Mouse (Mus musculus): ENCODE results near the gene Gm20696. TPM values are rescaled to one million over a fixed set of nuclear protein-coding genes. Genes with fewer than 3 reads are reported as not detected.
A peak's percentile ranks its signal among the peaks of the same experiment; 100 is the strongest.

Gm20696 gene
- polyA plus RNA-seq, 2 experiments = 2.0 to 5.9 TPM

DNA sequence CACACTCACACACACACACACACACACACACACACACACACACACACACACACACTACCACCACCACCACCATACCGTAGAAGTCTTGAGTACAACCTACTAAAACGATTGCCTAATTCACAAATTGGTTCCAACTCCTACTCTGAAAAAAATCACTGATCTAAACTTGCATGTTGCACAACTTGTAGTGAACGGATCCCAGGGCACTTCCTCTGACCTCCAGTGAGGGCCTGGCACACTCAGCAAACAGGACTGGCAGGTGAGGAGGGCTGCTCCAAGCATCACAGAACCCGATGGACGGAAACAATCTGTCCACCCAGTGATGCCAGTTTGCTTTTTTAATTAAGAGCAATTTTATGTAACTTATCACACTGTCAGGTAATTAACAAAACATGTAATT is 413.8 kb downstream of the Gm20696 start:
- no peak for TF ChIP-seq POLR2A (IDR thresholded peaks at IDR 0.05; ENCODE audit: borderline replicate concordance, extremely low read depth, insufficient read depth, insufficient read length)
- Histone ChIP-seq H3K9me3 (ENCODE audit: control insufficient read depth, low read length) (no peaks in the 10 kb centered on the region), H3K4me2 (replicated peaks; ENCODE audit: low read depth, low read length, severe bottlenecking) (no peak overlapping the region), H3K9ac (ENCODE audit: low read depth, low read length, severe bottlenecking) (no peak overlapping the region), H3K27me3 (ENCODE audit: control insufficient read depth, insufficient read depth, low read length) (no peaks in the 10 kb centered on the region), H3K27ac (replicated peaks; ENCODE audit: low read depth, low read length) (no peak overlapping the region), H3K4me1 (ENCODE audit: control insufficient read depth, insufficient read depth, low read length) (no peaks in the 10 kb centered on the region), H3K4me3 (replicated peaks; ENCODE audit: low read length) (no peak overlapping the region), H3K36me3 (ENCODE audit: control insufficient read depth, insufficient read depth, low read length) (no peaks in the 10 kb centered on the region)
- DNase-seq (ENCODE audit: low spot score) = no peak
- ATAC-seq (ENCODE audit: low FRiP score, low read depth) = no peak
- 72% methylated on average over 5 of the region's 5 CpGs for WGBS

DNA sequence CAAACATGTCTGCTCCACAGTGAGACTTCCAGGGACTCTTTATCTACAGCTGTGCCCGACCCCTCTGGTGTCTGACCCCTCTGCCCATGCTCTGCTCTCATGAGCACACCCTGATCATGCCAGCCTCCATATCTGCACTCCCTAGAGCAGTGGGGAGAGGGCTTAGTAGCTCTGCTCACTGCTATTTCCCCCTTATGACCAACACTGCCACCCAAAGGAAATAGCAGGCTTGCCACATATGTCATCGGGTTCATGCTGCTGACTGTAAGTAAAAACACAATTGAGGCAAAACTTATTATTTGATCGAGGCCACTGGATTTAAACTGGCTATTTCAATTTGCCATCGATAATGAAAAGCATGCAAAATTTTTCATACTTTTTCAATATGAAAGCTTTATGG is 414.7 kb downstream of the Gm20696 start:
- DNase-seq (ENCODE audit: low spot score) (no peak), ATAC-seq (ENCODE audit: low FRiP score, low read depth) (no peak)
- WGBS = 87% methylated on average over 4 of the region's 4 CpGs

DNA sequence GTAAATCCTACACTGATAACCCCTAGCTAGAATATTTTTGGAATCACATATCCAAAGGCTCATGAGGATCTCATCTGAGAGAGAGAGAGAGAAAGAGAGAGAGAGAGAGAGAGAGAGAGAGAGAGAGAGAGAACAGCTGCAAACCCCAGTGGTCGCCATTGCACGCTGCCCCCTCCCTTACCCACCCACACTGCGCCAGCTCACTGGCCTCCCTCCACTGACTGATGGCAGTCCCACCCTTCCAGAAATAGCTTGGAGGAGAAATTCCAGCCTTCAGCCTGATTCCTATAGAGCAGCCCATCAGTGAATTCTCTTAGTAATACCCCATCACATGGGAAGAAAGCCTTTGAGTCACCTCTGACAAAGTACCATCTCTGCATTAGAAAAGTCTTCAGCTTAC is 415.4 kb downstream of the Gm20696 start:
- ATAC-seq (ENCODE audit: low FRiP score, low read depth) (peak; percentile 60), DNase-seq (ENCODE audit: low spot score) (no peak)
- no peaks in the 10 kb centered on the region for H3K4me1 ChIP-seq (ENCODE audit: control insufficient read depth, insufficient read depth, low read length)
- no peak overlapping the region for H3K4me2 ChIP-seq (replicated peaks; ENCODE audit: low read depth, low read length, severe bottlenecking)
- no peak overlapping the region for H3K27ac ChIP-seq (replicated peaks; ENCODE audit: low read depth, low read length)
- H3K9ac ChIP-seq (ENCODE audit: low read depth, low read length, severe bottlenecking) = no peak overlapping the region
- H3K4me3 ChIP-seq (replicated peaks; ENCODE audit: low read length) = no peak overlapping the region
- no peak for TF ChIP-seq POLR2A (IDR thresholded peaks at IDR 0.05; ENCODE audit: borderline replicate concordance, extremely low read depth, insufficient read depth, insufficient read length)
- 87% methylated on average over 3 of the region's 3 CpGs for WGBS
- H3K9me3 ChIP-seq (ENCODE audit: control insufficient read depth, low read length) = no peaks in the 10 kb centered on the region
- H3K27me3 ChIP-seq (ENCODE audit: control insufficient read depth, insufficient read depth, low read length) = no peaks in the 10 kb centered on the region
- no peaks in the 10 kb centered on the region for H3K36me3 ChIP-seq (ENCODE audit: control insufficient read depth, insufficient read depth, low read length)

More for the DNA sequence above, 414.7 kb downstream of the Gm20696 start:
- Histone ChIP-seq H3K9ac (ENCODE audit: low read depth, low read length, severe bottlenecking) (no peak overlapping the region), H3K9me3 (ENCODE audit: control insufficient read depth, low read length) (no peaks in the 10 kb centered on the region), H3K4me2 (replicated peaks; ENCODE audit: low read depth, low read length, severe bottlenecking) (no peak overlapping the region), H3K4me1 (ENCODE audit: control insufficient read depth, insufficient read depth, low read length) (no peaks in the 10 kb centered on the region), H3K36me3 (ENCODE audit: control insufficient read depth, insufficient read depth, low read length) (no peaks in the 10 kb centered on the region), H3K4me3 (replicated peaks; ENCODE audit: low read length) (no peak overlapping the region), H3K27me3 (ENCODE audit: control insufficient read depth, insufficient read depth, low read length) (no peaks in the 10 kb centered on the region), H3K27ac (replicated peaks; ENCODE audit: low read depth, low read length) (no peak overlapping the region)
- no peak for TF ChIP-seq POLR2A (IDR thresholded peaks at IDR 0.05; ENCODE audit: borderline replicate concordance, extremely low read depth, insufficient read depth, insufficient read length)

DNA sequence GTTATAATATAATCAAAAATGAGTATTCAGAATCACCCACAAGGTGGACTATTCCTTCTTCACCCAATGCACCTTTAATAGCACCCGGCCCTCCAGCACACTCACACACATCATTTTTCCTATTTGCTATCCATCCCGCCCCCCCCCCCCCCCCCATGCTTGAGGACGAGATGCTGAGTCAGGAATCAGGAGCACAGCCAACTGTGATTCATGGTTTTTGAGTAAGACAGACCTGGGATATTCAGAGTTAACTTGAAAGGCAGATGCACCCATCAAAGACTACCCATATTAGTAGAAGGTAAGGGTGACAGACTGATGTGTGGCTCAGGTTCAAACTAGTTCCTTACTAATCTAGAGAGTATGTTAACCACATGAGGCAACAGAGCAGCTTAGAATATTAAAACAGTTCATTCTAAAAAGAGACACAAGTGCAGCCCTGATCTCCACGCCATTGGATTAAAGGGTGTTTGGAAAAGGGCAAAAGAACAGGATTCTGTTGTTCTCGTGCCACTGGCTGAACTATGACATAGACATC is 417.0 kb downstream of the Gm20696 start:
- H3K27me3 ChIP-seq (ENCODE audit: control insufficient read depth, insufficient read depth, low read length) = no peaks in the 10 kb centered on the region
- no peak overlapping the region for H3K9ac ChIP-seq (ENCODE audit: low read depth, low read length, severe bottlenecking)
- H3K4me2 ChIP-seq (replicated peaks; ENCODE audit: low read depth, low read length, severe bottlenecking) = no peak overlapping the region
- ATAC-seq (ENCODE audit: low FRiP score, low read depth) (no peak), DNase-seq (ENCODE audit: low spot score) (no peak)
- H3K27ac ChIP-seq (replicated peaks; ENCODE audit: low read depth, low read length) = no peak overlapping the region
- no peaks in the 10 kb centered on the region for H3K9me3 ChIP-seq (ENCODE audit: control insufficient read depth, low read length)
- 81% methylated on average over 5 of the region's 5 CpGs for WGBS
- H3K4me3 ChIP-seq (replicated peaks; ENCODE audit: low read length) = no peak overlapping the region
- H3K36me3 ChIP-seq (ENCODE audit: control insufficient read depth, insufficient read depth, low read length) = no peaks in the 10 kb centered on the region
- H3K4me1 ChIP-seq (ENCODE audit: control insufficient read depth, insufficient read depth, low read length) = no peaks in the 10 kb centered on the region
- no peak for TF ChIP-seq POLR2A (IDR thresholded peaks at IDR 0.05; ENCODE audit: borderline replicate concordance, extremely low read depth, insufficient read depth, insufficient read length)

DNA sequence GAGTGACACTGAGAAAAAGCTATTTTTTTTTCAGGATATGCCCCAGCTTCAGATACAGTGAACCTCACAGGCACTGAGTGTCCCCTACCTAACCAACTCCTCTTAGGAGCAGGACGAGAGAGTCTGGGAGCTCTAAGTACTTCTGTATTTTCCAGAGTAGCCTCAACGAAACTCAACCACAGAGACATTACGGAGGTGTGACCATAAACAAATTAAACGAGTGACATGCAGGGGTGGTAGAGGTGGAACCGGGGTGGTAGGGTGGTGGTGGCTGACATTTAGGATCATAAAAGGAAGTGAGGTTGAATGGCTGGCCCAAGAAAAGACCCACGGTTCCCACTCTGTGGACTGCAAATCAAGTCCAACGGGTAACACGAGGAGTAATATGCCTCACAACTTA is 418.2 kb downstream of the Gm20696 start:
- no peaks in the 10 kb centered on the region for H3K27me3 ChIP-seq (ENCODE audit: control insufficient read depth, insufficient read depth, low read length)
- H3K27ac ChIP-seq (replicated peaks; ENCODE audit: low read depth, low read length) = no peak overlapping the region
- no peaks in the 10 kb centered on the region for H3K36me3 ChIP-seq (ENCODE audit: control insufficient read depth, insufficient read depth, low read length)
- no peak overlapping the region for H3K4me3 ChIP-seq (replicated peaks; ENCODE audit: low read length)
- 57% methylated on average over 8 of the region's 8 CpGs for WGBS
- no peak overlapping the region for H3K9ac ChIP-seq (ENCODE audit: low read depth, low read length, severe bottlenecking)
- no peak for TF ChIP-seq POLR2A (IDR thresholded peaks at IDR 0.05; ENCODE audit: borderline replicate concordance, extremely low read depth, insufficient read depth, insufficient read length)
- no peak for ATAC-seq (ENCODE audit: low FRiP score, low read depth)
- H3K4me2 ChIP-seq (replicated peaks; ENCODE audit: low read depth, low read length, severe bottlenecking) = no peak overlapping the region
- no peak for DNase-seq (ENCODE audit: low spot score)
- no peaks in the 10 kb centered on the region for H3K9me3 ChIP-seq (ENCODE audit: control insufficient read depth, low read length)
- no peaks in the 10 kb centered on the region for H3K4me1 ChIP-seq (ENCODE audit: control insufficient read depth, insufficient read depth, low read length)
